Mouse (Mus musculus) cortical plate, adult 2 months (tissue): ENCODE results near the gene Lgi1.

Experiments used
- CTCF ChIP-seq: fragments of 200-500 bp; IDR thresholded peaks from 2 replicates; pipeline ENCODE4 v1.5.1; 2011; ENCODE audit warnings: mild to moderate bottlenecking, control low read depth, low read length; ENCODE audit not compliant: insufficient read depth; ENCODE audit errors: extremely low read depth
- POLR2A ChIP-seq: fragments of 200-500 bp; IDR thresholded peaks from 2 replicates; pipeline ENCODE4 v1.6.1; 2011; ENCODE audit warnings: mild to moderate bottlenecking, low read length, control low read depth; ENCODE audit not compliant: insufficient read depth; ENCODE audit errors: extremely low read depth

- no peak for TF ChIP-seq CTCF
- no peak for TF ChIP-seq POLR2A
Measured at GRCm38 (mm10) chr19:38348271-38349012, 84.1 kb downstream of the Lgi1 start.
